Mouse (Mus musculus) cortical plate, adult 2 months (tissue): ENCODE results near the gene Slc39a2. TPM values are rescaled to one million over a fixed set of nuclear protein-coding genes. Genes with fewer than 3 reads are reported as not detected.

Experiments used
- H3K27ac ChIP-seq: fragments of 200-500 bp; 2 replicates; pipeline ENCODE4 v1.5.1; 2012; ENCODE audit warnings: low read length, control low read depth, inconsistent platforms; ENCODE audit not compliant: insufficient read depth
- H3K4me1 ChIP-seq: fragments of 200-500 bp; 2 replicates; pipeline ENCODE4 v1.6.1; 2011; ENCODE audit warnings: low read length; ENCODE audit not compliant: control insufficient read depth, insufficient read depth
- H3K4me3 ChIP-seq: fragments of 200-500 bp; 2 replicates; pipeline ENCODE4 v1.5.1; 2011; ENCODE audit warnings: mild to moderate bottlenecking, low read length, control low read depth; ENCODE audit not compliant: insufficient read depth
- CTCF ChIP-seq: fragments of 200-500 bp; IDR thresholded peaks from 2 replicates; pipeline ENCODE4 v1.5.1; 2011; ENCODE audit warnings: mild to moderate bottlenecking, control low read depth, low read length; ENCODE audit not compliant: insufficient read depth; ENCODE audit errors: extremely low read depth
- POLR2A ChIP-seq: fragments of 200-500 bp; IDR thresholded peaks from 2 replicates; pipeline ENCODE4 v1.6.1; 2011; ENCODE audit warnings: mild to moderate bottlenecking, low read length, control low read depth; ENCODE audit not compliant: insufficient read depth; ENCODE audit errors: extremely low read depth
- polyA plus RNA-seq: library from polyadenylated mRNA; depleted of rRNA; stranded (reverse); fragments of >200 nt; gene quantifications from 2 replicates; pipeline ENCODE4 v1.2.3, GENCODE M21; 2012

The Slc39a2 gene
- polyA plus RNA-seq, 1 experiment, result 17.8 TPM

GRCm38 (mm10) chr14:51902806-51903710 lies 10.4 kb downstream of the Slc39a2 start:
- H3K4me3 ChIP-seq, result no peak overlapping the region
- H3K4me1 ChIP-seq, result no peaks in the 10 kb centered on the region
- H3K27ac ChIP-seq, result no peak overlapping the region
- TF ChIP-seq POLR2A (no peak), CTCF (peak; percentile 92)

GRCm38 (mm10) chr14:51903782-51904181 lies 11.1 kb downstream of the Slc39a2 start:
- TF ChIP-seq CTCF (no peak), POLR2A (no peak)
- H3K4me1 ChIP-seq, result no peaks in the 10 kb centered on the region
- H3K4me3 ChIP-seq, result no peak overlapping the region
- H3K27ac ChIP-seq, result no peak overlapping the region

- Histone ChIP-seq H3K4me3 (no peak overlapping the region), H3K27ac (no peak overlapping the region), H3K4me1 (no peaks in the 10 kb centered on the region)
- TF ChIP-seq CTCF (0 out of 2 replicates have a peak, but pooled peaks have one; percentile 0), POLR2A (no peak)
Measured at GRCm38 (mm10) chr14:51904706-51905105, 12.0 kb downstream of the Slc39a2 start.

GRCm38 (mm10) chr14:51906102-51906501 lies 13.4 kb downstream of the Slc39a2 start:
- Histone ChIP-seq H3K4me3 (no peak overlapping the region), H3K27ac (no peak overlapping the region), H3K4me1 (no peaks in the 10 kb centered on the region)
- TF ChIP-seq POLR2A (no peak), CTCF (no peak)

- Histone ChIP-seq H3K27ac (no peak overlapping the region), H3K4me3 (peak overlapping the region; percentile 35), H3K4me1 (no peaks in the 10 kb centered on the region; the same call in 1 of the 2 replicates)
- TF ChIP-seq CTCF (no peak), POLR2A (no peak)
Measured at GRCm38 (mm10) chr14:51911301-51911700, 18.6 kb downstream of the Slc39a2 start.

- H3K4me1 ChIP-seq, result no peaks in the 10 kb centered on the region; the same call in 1 of the 2 replicates
- TF ChIP-seq CTCF, result no peak
- no peak for TF ChIP-seq POLR2A
- H3K4me3 ChIP-seq, result peak overlapping the region; percentile 65
- peak overlapping the region; percentile 69 for H3K27ac ChIP-seq
Measured at GRCm38 (mm10) chr14:51912391-51913061, 19.8 kb downstream of the Slc39a2 start.

GRCm38 (mm10) chr14:51913062-51913959 lies 20.6 kb downstream of the Slc39a2 start:
- Histone ChIP-seq H3K27ac (peak overlapping the region; percentile 94), H3K4me1 (no peaks in the 10 kb centered on the region; the same call in 1 of the 2 replicates)
- TF ChIP-seq POLR2A (0 out of 2 replicates have a peak, but pooled peaks have one; percentile 27), CTCF (no peak)

GRCm38 (mm10) chr14:51913960-51914762 lies 21.5 kb downstream of the Slc39a2 start, which contains the start of gene Ndrg2:
Ndrg2 (minus strand) TSS chr14:51914158.
- Histone ChIP-seq H3K27ac (peak within 1 kb of the TSS; percentile 94), H3K4me1 (no peaks in the 10 kb centered on the region; the same call in 1 of the 2 replicates), H3K4me3 (peak within 1 kb of the TSS; percentile 65)
- TF ChIP-seq POLR2A, result no peak
- no peak for TF ChIP-seq CTCF

More at GRCm38 (mm10) chr14:51913062-51913959, 20.6 kb downstream of the Slc39a2 start:
- peak overlapping the region; percentile 65 for H3K4me3 ChIP-seq
